Comparison of ENCODE assay signal across 11 mouse cellular contexts in the genomic region with DNA sequence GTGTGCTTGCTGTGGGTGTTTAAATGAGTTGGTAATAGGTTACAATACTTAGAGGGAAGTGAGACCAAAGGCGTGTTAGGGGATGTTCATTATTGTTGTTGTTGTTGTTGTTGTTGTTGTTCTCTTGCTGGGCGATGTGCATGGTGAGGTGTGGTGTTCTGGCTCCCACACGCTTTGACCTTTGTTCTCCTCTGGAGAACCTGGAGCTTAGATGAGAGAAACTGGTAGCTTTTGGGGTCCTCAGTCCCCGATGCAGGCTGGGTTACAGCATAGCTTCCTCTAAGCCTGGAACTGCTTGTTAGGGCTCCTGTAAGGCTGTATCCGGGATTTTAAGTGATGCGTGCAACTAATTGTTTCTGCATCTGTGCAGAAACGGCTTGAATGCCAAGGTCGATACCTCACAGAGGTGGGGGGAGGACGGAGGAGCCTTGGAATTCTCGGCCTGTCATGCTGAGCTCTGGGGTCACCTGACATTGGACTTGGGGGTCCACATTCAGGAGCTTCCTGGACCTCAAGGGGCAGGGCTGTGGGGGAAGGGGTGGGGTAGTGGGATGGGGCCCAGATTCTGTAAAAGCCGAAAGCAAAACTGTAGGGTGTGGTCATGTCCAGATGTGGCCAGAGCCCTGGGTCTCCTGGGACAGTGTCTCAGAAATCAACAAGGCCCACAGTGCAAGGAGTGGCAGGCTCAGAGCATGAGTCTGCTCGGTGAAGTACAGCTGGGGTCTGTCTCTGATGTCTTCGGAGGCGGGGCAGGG. TPM values are rescaled to one million over a fixed set of nuclear protein-coding genes. Genes with fewer than 3 reads are reported as not detected.
A peak's percentile ranks its signal among the peaks of the same experiment; 100 is the strongest.
DNase-seq lines count a peak whose midpoint lies in the region; ATAC-seq and TF ChIP-seq lines count a peak whose summit lies in the region.
"Had no signal": no experiment of that assay in that cellular context is flagged by ENCODE, and none has a peak within 500 bp of the region (broad histone marks: within the 10 kb centered on the region; RNA-seq: fewer than 3 reads in every experiment).

No protein-coding gene starts in this region.

- no peak overlapping the region for H3K4me2 ChIP-seq in kidney, embryonic 16.5 days (replicated peaks; ENCODE audit: low read depth, low read length)
- H3K4me2 ChIP-seq in CH12.LX (ENCODE audit: insufficient read depth, low read depth, poor library complexity, severe bottlenecking) (peak overlapping the region; percentile 93), myocyte (ENCODE audit: low read depth) (peak overlapping the region; percentile 69)
- H3K4me2 ChIP-seq: midbrain, embryonic 15.5 days had no signal

- peaks cover 38% of the 10 kb centered on the region for H3K4me1 ChIP-seq in kidney, adult 2 months (ENCODE audit: control insufficient read depth, insufficient read depth, low read length)
- peaks cover 14% of the 10 kb centered on the region for H3K4me1 ChIP-seq in kidney, embryonic 16.5 days (ENCODE audit: insufficient read depth, low read length)
- peaks cover 34 to 86% of the 10 kb centered on the region in 2 experiments for H3K4me1 ChIP-seq in CH12.LX (ENCODE audit: control insufficient read depth in 1 of 2, insufficient read depth in 2 of 2)

- H3K9me3 ChIP-seq in kidney, embryonic 16.5 days (ENCODE audit: low read length) = no peaks in the 10 kb centered on the region
- H3K9me3 ChIP-seq in CH12.LX (replicated peaks; ENCODE audit: low read length) = no peaks in the 10 kb centered on the region
- H3K9me3 ChIP-seq: midbrain, embryonic 15.5 days had no signal

- no peak overlapping the region for H3K9ac ChIP-seq in kidney, embryonic 16.5 days (replicated peaks; ENCODE audit: low read length)
- H3K9ac ChIP-seq in CH12.LX (ENCODE audit: insufficient read depth, low read depth) = peak overlapping the region; percentile 55
- H3K9ac ChIP-seq: liver, embryonic 14.5 days; midbrain, embryonic 15.5 days had no signal

- no peak for ATAC-seq in kidney, embryonic 16.5 days (ENCODE audit: low FRiP score, low TSS enrichment)
- ATAC-seq: midbrain, embryonic 15.5 days had no signal

- H3K27me3 ChIP-seq in kidney, adult 2 months (replicated peaks; ENCODE audit: control insufficient read depth, insufficient read depth, low read length) = no peaks in the 10 kb centered on the region
- H3K27me3 ChIP-seq in kidney, embryonic 16.5 days (ENCODE audit: insufficient read depth, low read length) = peaks cover 9% of the 10 kb centered on the region
- no peaks in the 10 kb centered on the region for H3K27me3 ChIP-seq in CH12.LX (replicated peaks)
- H3K27me3 ChIP-seq in myocyte (ENCODE audit: control insufficient read depth, insufficient read depth, insufficient read length) = peaks cover 3% of the 10 kb centered on the region
- H3K27me3 ChIP-seq: midbrain, embryonic 15.5 days; Patski had no signal

- no peaks in the 10 kb centered on the region for H3K36me3 ChIP-seq in kidney, adult 2 months (ENCODE audit: control insufficient read depth, insufficient read depth, low read length)
- no peaks in the 10 kb centered on the region for H3K36me3 ChIP-seq in kidney, embryonic 16.5 days (ENCODE audit: insufficient read depth, low read length)
- H3K36me3 ChIP-seq in CH12.LX (replicated peaks in 1 of 2; ENCODE audit: control insufficient read depth in 1 of 2, insufficient read depth in 1 of 2, low read length in 1 of 2) (peaks cover 16 to 24% of the 10 kb centered on the region in 2 experiments), myocyte (ENCODE audit: control insufficient read depth, insufficient read depth) (no peaks in the 10 kb centered on the region)
- H3K36me3 ChIP-seq: midbrain, embryonic 15.5 days had no signal

- intact Hi-C loops in gastrocnemius, postnatal 14 days (cut with DNase I; ENCODE audit: low total_unique reads) = no loop called here

- H3K79me2 ChIP-seq in CH12.LX (replicated peaks; ENCODE audit: control insufficient read depth, extremely low read depth, insufficient read depth, poor library complexity, severe bottlenecking) = peaks cover 78% of the 10 kb centered on the region
- no peaks in the 10 kb centered on the region for H3K79me2 ChIP-seq in myocyte (ENCODE audit: control insufficient read depth, insufficient read depth)

- WGBS in kidney, adult 2 months = 59% methylated on average over 14 of the region's 14 CpGs
- WGBS in kidney, embryonic 16.5 days = 55% methylated on average over 14 of the region's 14 CpGs

- no peak overlapping the region for H3K4me3 ChIP-seq in kidney, adult 2 months (ENCODE audit: insufficient read depth, low read depth, low read length)
- no peak overlapping the region for H3K4me3 ChIP-seq in kidney, embryonic 16.5 days (ENCODE audit: low read length)
- H3K4me3 ChIP-seq in CH12.LX (replicated peaks in 1 of 3; ENCODE audit: low read depth in 2 of 3, low read length in 2 of 3, poor library complexity in 1 of 3) = peak overlapping the region; percentile 23 to 54 (median 25)
- no peak overlapping the region for H3K4me3 ChIP-seq in myocyte
- H3K4me3 ChIP-seq: midbrain, embryonic 15.5 days had no signal

- TF ChIP-seq EP300 in CH12.LX (IDR thresholded peaks at IDR 0.05; ENCODE audit: low read length) = peak; percentile 66

- TF ChIP-seq RAD21 in CH12.LX (IDR thresholded peaks at IDR 0.05; ENCODE audit: low read depth, low read length) = no peak; the same call in 1 of the 2 replicates

- no peak overlapping the region for H3ac ChIP-seq in myocyte (ENCODE audit: control insufficient read depth, insufficient read length)

- in situ Hi-C loops in CH12.LX (cut with MboI; ENCODE audit: low pct_ligation_motif_present, low pct_unique_long_range_greater_than_20kb, low sequenced_read_pairs) = no loop called here

- TF ChIP-seq POLR2A in kidney, adult 2 months (IDR thresholded peaks at IDR 0.05; ENCODE audit: low read depth, low read length) = no peak
- TF ChIP-seq POLR2A in CH12.LX (IDR thresholded peaks at IDR 0.05; ENCODE audit: low read depth, low read length) = peak; percentile 84
- no peak for TF ChIP-seq POLR2A in myocyte (IDR thresholded peaks at IDR 0.05; ENCODE audit: insufficient read length, low read depth)

- dilution Hi-C loops in CH12.LX (cut with MboI; ENCODE audit: extremely low pct_ligation_motif_present, extremely low pct_unique_long_range_greater_than_20kb, low sequenced_read_pairs) = no loop called here

- DNase-seq in kidney, adult 2 months = no peak
- DNase-seq in CH12.LX (ENCODE audit: extremely low read depth) = peak; percentile 82
- peak; percentile 44 for DNase-seq in gastrocnemius, postnatal 14 days
- DNase-seq in cerebellum, adult 11 months = no peak
- DNase-seq in right cerebral cortex, postnatal 14 days = no peak

- 0 out of 2 replicates have a peak overlapping the region, but pooled peaks have one; percentile 14 for H3K27ac ChIP-seq in kidney, adult 2 months (ENCODE audit: insufficient read depth, low read depth, low read length)
- H3K27ac ChIP-seq in kidney, embryonic 16.5 days (ENCODE audit: low read length) = no peak overlapping the region
- peak overlapping the region; percentile 99 for H3K27ac ChIP-seq in CH12.LX (ENCODE audit: insufficient read depth, low read depth)
- H3K27ac ChIP-seq: liver, embryonic 14.5 days; midbrain, embryonic 15.5 days had no signal

- TF ChIP-seq CTCF in kidney, adult 2 months (conservative IDR thresholded peaks at IDR 0.05; ENCODE audit: insufficient read depth, insufficient read length, low read depth, low read length) = no peak
- TF ChIP-seq CTCF in CH12.LX (conservative IDR thresholded peaks at IDR 0.05 in 1 of 2, IDR thresholded peaks at IDR 0.05 in 1 of 2; ENCODE audit: low read depth in 2 of 2, low read length in 2 of 2) = no peak

TF ChIP-seq in CH12.LX, 34 proteins besides CTCF, POLR2A, EP300 and RAD21 (continues in another document):
- TF ChIP-seq HCFC1 (IDR thresholded peaks at IDR 0.05; ENCODE audit: low read depth, low read length) (no peak), SIN3A (IDR thresholded peaks at IDR 0.05; ENCODE audit: low read length) (peak; percentile 94)

RNA-seq across cellular contexts. Expression of a gene that starts 5.0 kb away (rescaled TPM):
- polyA plus RNA-seq in kidney, adult 2 months (2012; rRNA removed) = 32.7 and 35.5 TPM in 2 replicates
- 2.4 and 3.4 TPM in 2 replicates for polyA plus RNA-seq in kidney, embryonic 16.5 days (2015; fragmentation: Nextera tagmentation; extraction: Ambion mirVana)
- total RNA-seq in CH12.LX (2012; rRNA removed) (35.0 and 36.5 TPM in 2 replicates), CH12.LX (2014; rRNA removed) (5.6 and 6.9 TPM in 2 replicates)
- polyA plus RNA-seq in CH12.LX (2012; ENCODE audit: insufficient read length, low read depth) (104 and 118 TPM in 2 replicates), myocyte (2012; fragmentation: generic; extraction: Trizol) (15.6 TPM)
- 1 to 10 TPM; 6.7 to 7.3 TPM for total RNA-seq in gastrocnemius, postnatal 14 days (2021)

RNA-seq across cellular contexts. Expression of a gene that starts 32.5 kb away (rescaled TPM):
- 0.09 and 0.22 TPM in 2 replicates for polyA plus RNA-seq in kidney, adult 2 months (2012; rRNA removed)
- polyA plus RNA-seq in kidney, embryonic 16.5 days (2015; fragmentation: Nextera tagmentation; extraction: Ambion mirVana) = 0.27 and 0.82 TPM in 2 replicates
- not detected in 2 replicates for total RNA-seq in CH12.LX (2012; rRNA removed)
- not detected in 2 replicates for total RNA-seq in CH12.LX (2014; rRNA removed)
- polyA plus RNA-seq in CH12.LX (2012; ENCODE audit: insufficient read length, low read depth) = not detected in 2 replicates
- total RNA-seq in gastrocnemius, postnatal 14 days (2021) = not detected
- not detected for polyA plus RNA-seq in myocyte (2012; fragmentation: generic; extraction: Trizol)
- polyA plus RNA-seq: liver, embryonic 14.5 days had no signal

RNA-seq across cellular contexts. Expression of a gene that starts 42.4 kb away (rescaled TPM):
- not detected in 2 replicates for polyA plus RNA-seq in kidney, adult 2 months (2012; rRNA removed)
- not detected in 2 replicates for polyA plus RNA-seq in kidney, embryonic 16.5 days (2015; fragmentation: Nextera tagmentation; extraction: Ambion mirVana)
- total RNA-seq in CH12.LX (2012; rRNA removed) = not detected in 2 replicates
- not detected in 2 replicates for total RNA-seq in CH12.LX (2014; rRNA removed)
- not detected in 2 replicates for polyA plus RNA-seq in CH12.LX (2012; ENCODE audit: insufficient read length, low read depth)
- not detected for total RNA-seq in gastrocnemius, postnatal 14 days (2021)
- polyA plus RNA-seq in myocyte (2012; fragmentation: generic; extraction: Trizol) = 0.04 TPM
- polyA plus RNA-seq: embryonic facial prominence, embryonic 11.5 days; liver, embryonic 14.5 days; Patski had no signal

RNA-seq across cellular contexts. Expression of a gene that starts 43.6 kb away (rescaled TPM):
- polyA plus RNA-seq in kidney, adult 2 months (2012; rRNA removed) = 3.8 and 4.0 TPM in 2 replicates
- 11.3 and 11.8 TPM in 2 replicates for polyA plus RNA-seq in kidney, embryonic 16.5 days (2015; fragmentation: Nextera tagmentation; extraction: Ambion mirVana)
- total RNA-seq in CH12.LX (2012; rRNA removed) (31.4 and 33.3 TPM in 2 replicates), CH12.LX (2014; rRNA removed) (28.8 and 33.0 TPM in 2 replicates)
- polyA plus RNA-seq in CH12.LX (2012; ENCODE audit: insufficient read length, low read depth) (27.0 and 31.6 TPM in 2 replicates), myocyte (2012; fragmentation: generic; extraction: Trizol) (8.8 TPM)
- total RNA-seq in gastrocnemius, postnatal 14 days (2021) = 1 to 10 TPM; 2.7 to 3.8 TPM

RNA-seq across cellular contexts. Expression of a gene that starts 59.8 kb away (rescaled TPM):
- polyA plus RNA-seq in kidney, adult 2 months (2012; rRNA removed) = 24.9 and 26.4 TPM in 2 replicates
- 5.5 and 6.6 TPM in 2 replicates for polyA plus RNA-seq in kidney, embryonic 16.5 days (2015; fragmentation: Nextera tagmentation; extraction: Ambion mirVana)
- total RNA-seq in CH12.LX (2012; rRNA removed) (25.9 and 38.9 TPM in 2 replicates), CH12.LX (2014; rRNA removed) (16.4 and 20.2 TPM in 2 replicates)
- polyA plus RNA-seq in CH12.LX (2012; ENCODE audit: insufficient read length, low read depth) (50.4 and 51.8 TPM in 2 replicates), myocyte (2012; fragmentation: generic; extraction: Trizol) (18.7 TPM)
- 10 to 100 TPM; 20.7 to 21.5 TPM for total RNA-seq in gastrocnemius, postnatal 14 days (2021)

Comparison
In these comparisons a context has a peak if more than half of its experiments do, and no peak if none do; other contexts are left out.
1. DNase-seq: peak in CH12.LX (single experiment) and gastrocnemius, postnatal 14 days (single experiment); none in kidney, adult 2 months (single experiment), cerebellum, adult 11 months (single experiment) and right cerebral cortex, postnatal 14 days (single experiment).
2. H3K4me3 ChIP-seq: peak in CH12.LX (3 of 3); none in kidney, adult 2 months (single experiment), kidney, embryonic 16.5 days (single experiment) and myocyte (single experiment).